Mouse (Mus musculus): ENCODE results near the gene Cdk5rap2. TPM values are rescaled to one million over a fixed set of nuclear protein-coding genes. Genes with fewer than 3 reads are reported as not detected.

The Cdk5rap2 gene
- total RNA-seq (2014; rRNA removed; ENCODE audit: low replicate concordance) (4.7 and 6.1 TPM in 2 replicates), polyA plus RNA-seq (2015; fragmentation: Nextera tagmentation; extraction: Ambion mirVana) (2.8 TPM in 2 replicates)

GRCm38 (mm10) chr4:70409994-70410721 is at the start of gene Cdk5rap2:
Gene Cdk5rap2 (minus strand): TSS chr4:70410443.
- Histone ChIP-seq H3K4me3 (ENCODE audit: low read depth, low read length) (peak within 1 kb of the TSS; percentile 72), H3K27ac (ENCODE audit: low read depth) (peak within 1 kb of the TSS; percentile 21), H3K4me2 (ENCODE audit: low read depth, low read length) (peak within 1 kb of the TSS; percentile 85), H3K9me3 (replicated peaks; ENCODE audit: control insufficient read depth, low read length) (no peaks in the 10 kb centered on the region), H3K27me3 (ENCODE audit: control insufficient read depth, insufficient read depth, low read length) (no peaks in the 10 kb centered on the region), H3K9ac (replicated peaks; ENCODE audit: low read depth, low read length) (peak within 1 kb of the TSS; percentile 74), H3K4me1 (ENCODE audit: control insufficient read depth, insufficient read depth) (0 out of 2 replicates have a peak, but pooled peaks cover 8% of the 10 kb centered on the region), H3K36me3 (replicated peaks; ENCODE audit: control insufficient read depth, insufficient read depth, low read length) (no peaks in the 10 kb centered on the region)
- DNase-seq (ENCODE audit: low spot score) (peak; percentile 98), ATAC-seq (ENCODE audit: insufficient read depth, low read depth) (peak; percentile 100)
- TF ChIP-seq CTCF (IDR thresholded peaks at IDR 0.05; ENCODE audit: low read depth): no peak
- peak; percentile 63; the same call in 1 of the 2 replicates for TF ChIP-seq EP300 (IDR thresholded peaks at IDR 0.05; ENCODE audit: low read depth)
- WGBS: under 1% methylated on average over 54 of the region's 55 CpGs

GRCm38 (mm10) chr4:70452161-70452560 is 41.9 kb upstream of the Cdk5rap2 start:
- DNase-seq (ENCODE audit: low spot score) (no peak), ATAC-seq (ENCODE audit: insufficient read depth, low read depth) (no peak)
- Histone ChIP-seq H3K4me3 (ENCODE audit: low read depth, low read length) (no peak overlapping the region), H3K27ac (ENCODE audit: low read depth) (no peak overlapping the region), H3K36me3 (replicated peaks; ENCODE audit: control insufficient read depth, insufficient read depth, low read length) (0 out of 2 replicates have a peak, but pooled peaks cover 5% of the 10 kb centered on the region), H3K27me3 (ENCODE audit: control insufficient read depth, insufficient read depth, low read length) (no peaks in the 10 kb centered on the region), H3K9ac (replicated peaks; ENCODE audit: low read depth, low read length) (no peak overlapping the region), H3K4me2 (ENCODE audit: low read depth, low read length) (no peak overlapping the region), H3K4me1 (ENCODE audit: control insufficient read depth, insufficient read depth) (no peaks in the 10 kb centered on the region), H3K9me3 (replicated peaks; ENCODE audit: control insufficient read depth, low read length) (no peaks in the 10 kb centered on the region)
- TF ChIP-seq EP300 (IDR thresholded peaks at IDR 0.05; ENCODE audit: low read depth) (no peak), CTCF (IDR thresholded peaks at IDR 0.05; ENCODE audit: low read depth) (no peak)
- 82% methylated on average over 3 of the region's 3 CpGs for WGBS

GRCm38 (mm10) chr4:70451750-70452149 is 41.5 kb upstream of the Cdk5rap2 start:
- ATAC-seq (ENCODE audit: insufficient read depth, low read depth) (no peak), DNase-seq (ENCODE audit: low spot score) (peak; percentile 53)
- H3K4me2 ChIP-seq (ENCODE audit: low read depth, low read length): no peak overlapping the region
- TF ChIP-seq CTCF (IDR thresholded peaks at IDR 0.05; ENCODE audit: low read depth) (peak; percentile 89), EP300 (IDR thresholded peaks at IDR 0.05; ENCODE audit: low read depth) (no peak)
- no peaks in the 10 kb centered on the region for H3K27me3 ChIP-seq (ENCODE audit: control insufficient read depth, insufficient read depth, low read length)
- no peak overlapping the region for H3K27ac ChIP-seq (ENCODE audit: low read depth)
- WGBS: 0% methylated on average over 2 of the region's 2 CpGs
- no peaks in the 10 kb centered on the region for H3K9me3 ChIP-seq (replicated peaks; ENCODE audit: control insufficient read depth, low read length)
- H3K4me3 ChIP-seq (ENCODE audit: low read depth, low read length): no peak overlapping the region
- H3K4me1 ChIP-seq (ENCODE audit: control insufficient read depth, insufficient read depth): no peaks in the 10 kb centered on the region
- H3K36me3 ChIP-seq (replicated peaks; ENCODE audit: control insufficient read depth, insufficient read depth, low read length): 0 out of 2 replicates have a peak, but pooled peaks cover 5% of the 10 kb centered on the region
- H3K9ac ChIP-seq (replicated peaks; ENCODE audit: low read depth, low read length): no peak overlapping the region

GRCm38 (mm10) chr4:70449668-70450067 is 39.4 kb upstream of the Cdk5rap2 start:
- Histone ChIP-seq H3K9ac (replicated peaks; ENCODE audit: low read depth, low read length) (no peak overlapping the region), H3K9me3 (replicated peaks; ENCODE audit: control insufficient read depth, low read length) (no peaks in the 10 kb centered on the region), H3K4me3 (ENCODE audit: low read depth, low read length) (no peak overlapping the region), H3K36me3 (replicated peaks; ENCODE audit: control insufficient read depth, insufficient read depth, low read length) (no peaks in the 10 kb centered on the region), H3K27me3 (ENCODE audit: control insufficient read depth, insufficient read depth, low read length) (no peaks in the 10 kb centered on the region), H3K4me1 (ENCODE audit: control insufficient read depth, insufficient read depth) (no peaks in the 10 kb centered on the region), H3K4me2 (ENCODE audit: low read depth, low read length) (no peak overlapping the region), H3K27ac (ENCODE audit: low read depth) (no peak overlapping the region)
- TF ChIP-seq CTCF (IDR thresholded peaks at IDR 0.05; ENCODE audit: low read depth) (no peak), EP300 (IDR thresholded peaks at IDR 0.05; ENCODE audit: low read depth) (no peak)
- DNase-seq (ENCODE audit: low spot score): no peak
- 79% methylated on average over 1 of the region's 1 CpGs for WGBS
- no peak for ATAC-seq (ENCODE audit: insufficient read depth, low read depth)

- Histone ChIP-seq H3K27ac (ENCODE audit: low read depth) (no peak overlapping the region), H3K4me1 (ENCODE audit: control insufficient read depth, insufficient read depth) (no peaks in the 10 kb centered on the region), H3K36me3 (replicated peaks; ENCODE audit: control insufficient read depth, insufficient read depth, low read length) (no peaks in the 10 kb centered on the region), H3K27me3 (ENCODE audit: control insufficient read depth, insufficient read depth, low read length) (no peaks in the 10 kb centered on the region), H3K9ac (replicated peaks; ENCODE audit: low read depth, low read length) (no peak overlapping the region), H3K4me2 (ENCODE audit: low read depth, low read length) (no peak overlapping the region), H3K4me3 (ENCODE audit: low read depth, low read length) (no peak overlapping the region), H3K9me3 (replicated peaks; ENCODE audit: control insufficient read depth, low read length) (no peaks in the 10 kb centered on the region)
- 89% methylated on average over 3 of the region's 3 CpGs for WGBS
- TF ChIP-seq CTCF (IDR thresholded peaks at IDR 0.05; ENCODE audit: low read depth): no peak
- no peak for TF ChIP-seq EP300 (IDR thresholded peaks at IDR 0.05; ENCODE audit: low read depth)
- ATAC-seq (ENCODE audit: insufficient read depth, low read depth) (no peak), DNase-seq (ENCODE audit: low spot score) (no peak)
These were observed 36.5 kb upstream of the Cdk5rap2 start for GRCm38 (mm10) chr4:70446774-70447173.
